Mouse (Mus musculus): ENCODE data around the gene Gns.

GRCm38 (mm10) chr10:121425506-121426025, 60.7 kb downstream of the Gns start:
- TF ChIP-seq CTCF (IDR thresholded peaks at IDR 0.05; ENCODE audit: insufficient read depth, low read depth, low read length) (no peak), POLR2A (IDR thresholded peaks at IDR 0.05; ENCODE audit: insufficient read depth, low read depth, low read length) (no peak)
